Mouse (Mus musculus) T-cell, adult 2 months (primary cell): ENCODE measurements around the gene Diras2.

Experiments
- DNase-seq: peaks from one replicate; pipeline ENCODE4 v3.0.0; 2022; ENCODE audit warnings: low spot score

Gene Diras2

DNA sequence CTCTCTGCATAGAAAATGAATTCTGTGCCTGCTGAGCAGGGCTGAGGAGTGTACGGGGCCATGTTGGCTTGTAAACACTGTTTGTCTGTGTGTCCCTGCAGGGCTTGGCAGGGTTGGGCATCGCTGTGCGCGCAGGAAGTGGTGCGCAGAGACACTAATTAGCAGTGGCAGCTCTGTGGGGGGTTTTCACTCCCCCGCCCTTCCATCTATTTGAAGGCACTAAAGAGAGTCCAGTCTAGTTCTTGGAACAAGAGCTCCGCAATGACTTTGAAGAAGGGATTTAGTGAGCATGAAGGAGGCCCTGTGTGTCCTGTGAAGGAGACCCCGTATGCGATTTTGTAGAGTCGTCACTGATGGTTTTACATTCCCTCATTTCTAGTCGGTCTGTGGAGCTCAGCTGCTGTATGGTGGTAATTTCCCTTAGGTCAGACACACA lies 73.2 kb downstream of the Diras2 start:
- DNase-seq: no peak

DNA sequence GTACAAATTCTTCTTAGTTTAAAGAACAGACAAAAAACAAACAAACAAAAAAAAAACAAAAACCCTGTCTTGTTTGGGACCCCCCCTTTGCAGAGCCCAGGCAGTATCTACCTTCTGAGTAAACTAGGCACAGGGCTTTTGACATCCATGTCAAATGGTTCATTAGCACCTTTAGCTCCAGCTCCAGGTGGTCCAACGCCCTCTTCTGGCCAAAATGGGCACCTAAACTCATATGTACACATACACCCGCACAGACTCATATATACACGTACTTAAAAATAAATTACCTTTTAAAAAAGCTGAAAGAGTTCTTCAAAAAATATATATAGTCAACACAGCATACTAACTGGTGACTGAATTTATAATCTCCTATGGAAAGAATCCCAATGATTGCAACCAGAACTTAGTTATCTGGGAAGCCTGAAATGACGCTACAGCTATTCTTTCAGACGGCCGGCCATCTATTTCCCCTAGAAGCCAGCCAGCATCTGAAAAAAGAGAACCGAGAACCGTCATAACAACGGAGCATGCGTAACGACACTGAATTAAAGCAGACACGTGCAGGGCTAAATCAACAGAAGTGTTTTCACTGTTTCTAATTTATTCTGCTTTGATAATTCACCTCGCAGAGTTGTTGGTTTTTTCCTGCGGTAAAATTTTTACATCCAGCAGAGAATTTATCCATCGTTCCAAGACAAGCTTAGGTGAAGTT lies 73.7 kb downstream of the Diras2 start:
- no peak for DNase-seq

DNA sequence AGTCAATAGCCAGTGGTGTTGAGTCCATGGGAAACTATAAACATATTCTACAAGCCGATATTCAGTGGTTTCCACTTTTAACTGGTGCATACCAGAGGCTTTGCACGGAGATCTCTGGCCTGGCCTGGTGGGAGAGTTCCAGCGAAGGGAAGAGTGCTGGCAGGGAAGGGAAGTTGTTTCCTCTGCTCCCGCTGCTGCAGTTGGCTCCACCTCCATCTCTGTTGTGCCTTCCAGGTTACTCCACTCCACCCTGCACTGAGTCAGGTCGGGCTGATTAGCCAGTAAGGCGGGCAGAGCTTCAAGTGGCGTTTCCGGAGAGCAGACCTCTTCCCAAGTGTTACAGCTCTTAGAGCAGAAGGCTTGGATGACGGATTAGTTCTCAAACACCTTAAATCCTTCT lies 75.8 kb downstream of the Diras2 start:
- DNase-seq: no peak

DNA sequence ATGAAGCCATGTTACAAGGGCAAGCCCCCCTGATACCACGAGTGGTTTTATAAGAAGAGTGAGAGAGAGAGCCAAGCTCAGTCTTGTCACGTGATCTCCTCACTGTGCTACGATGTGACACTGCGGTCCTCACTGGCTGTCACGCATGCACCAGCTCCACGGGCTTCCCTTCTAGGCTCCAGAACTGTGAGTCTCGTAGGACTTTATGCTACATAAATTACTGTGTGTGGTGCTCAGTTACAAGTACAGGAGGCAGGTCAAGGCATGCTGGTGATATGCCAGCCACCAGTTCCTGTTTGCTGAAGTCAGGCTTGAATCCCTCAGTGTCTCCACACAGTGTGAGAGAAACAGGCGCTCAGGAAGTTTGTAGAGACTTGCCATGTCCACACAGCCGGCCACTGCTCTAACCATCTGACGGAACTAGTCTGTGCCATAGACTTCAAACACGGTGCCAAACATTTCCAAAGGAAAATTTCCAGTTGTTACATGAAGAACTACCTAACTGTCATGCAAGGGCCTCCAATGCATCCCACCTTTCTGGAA lies 76.3 kb downstream of the Diras2 start:
- DNase-seq: no peak
